Mouse (Mus musculus): Measurements from ENCODE around the gene Stk16.

The Stk16 gene

DNA sequence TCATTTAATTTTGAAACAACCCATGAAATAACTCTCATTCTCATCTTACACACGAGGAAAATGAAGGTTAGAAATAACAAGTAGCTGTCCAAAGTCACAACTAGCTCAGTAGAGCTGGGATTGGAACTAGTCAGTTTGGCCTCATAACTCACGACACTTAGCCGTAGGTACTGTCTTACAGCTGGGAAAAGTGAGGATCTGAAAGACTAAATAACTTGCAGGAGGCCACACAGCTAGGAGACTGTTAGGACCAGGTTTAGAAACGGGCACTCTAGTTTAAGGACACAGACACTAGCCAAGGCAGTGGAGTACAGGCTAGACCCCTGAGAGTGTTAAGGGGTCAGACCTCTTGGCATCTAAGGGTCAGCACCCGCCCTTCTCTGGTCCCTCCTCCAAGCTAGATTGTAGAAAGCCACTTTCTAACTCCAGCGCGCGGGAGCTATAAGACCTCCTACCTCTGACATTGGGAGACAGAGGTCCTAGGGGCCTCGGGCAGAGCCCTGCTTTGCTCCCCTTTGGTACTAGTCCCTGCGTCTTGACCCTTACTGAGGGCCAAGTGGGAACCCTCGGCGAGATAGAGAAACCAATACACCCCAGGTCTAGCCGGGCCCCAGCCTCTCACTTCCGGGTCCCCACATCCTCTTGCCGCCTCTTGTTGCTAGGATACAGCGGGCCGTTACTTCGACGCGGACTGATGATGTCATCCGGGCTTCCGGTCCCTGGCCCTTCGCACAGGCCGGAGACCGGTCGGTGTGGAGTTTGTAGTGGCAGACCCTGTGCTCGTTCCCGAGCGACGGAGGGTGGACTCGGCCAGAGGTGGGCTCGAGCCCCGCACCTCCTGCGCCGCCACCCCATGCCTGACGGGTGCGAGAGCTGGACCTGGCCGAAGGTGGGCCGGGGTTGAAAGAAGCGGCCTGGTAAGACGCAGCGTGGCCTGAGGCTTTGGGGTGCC, at the start of gene Stk16, which contains the start of gene Glb1l:
Gene Stk16 (plus strand): TSS at position 703 of the 952 bp plus-strand sequence.
Gene Glb1l (minus strand): TSS at position 678 of the 952 bp plus-strand sequence.
- peak; percentile 95 for DNase-seq

DNA sequence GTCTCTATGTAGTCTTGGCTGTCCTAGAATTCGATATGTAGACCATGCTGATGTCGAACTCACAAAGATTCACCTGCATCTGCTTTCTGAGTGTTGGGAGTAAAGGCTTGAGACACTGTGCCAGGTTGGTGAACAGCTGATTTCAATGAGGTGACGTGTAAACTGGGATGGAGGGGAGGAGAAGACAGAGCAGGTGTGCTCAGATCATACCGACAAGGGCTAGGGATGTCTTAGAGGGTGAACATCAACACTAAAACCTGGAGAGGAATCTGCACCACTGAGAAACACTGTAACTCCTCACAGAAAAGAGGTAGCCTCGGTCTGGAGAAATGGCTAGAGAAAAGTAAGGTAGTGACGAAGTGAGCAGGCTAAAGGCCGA, 42.6 kb upstream of the Stk16 start:
- DNase-seq: peak; percentile 54

DNA sequence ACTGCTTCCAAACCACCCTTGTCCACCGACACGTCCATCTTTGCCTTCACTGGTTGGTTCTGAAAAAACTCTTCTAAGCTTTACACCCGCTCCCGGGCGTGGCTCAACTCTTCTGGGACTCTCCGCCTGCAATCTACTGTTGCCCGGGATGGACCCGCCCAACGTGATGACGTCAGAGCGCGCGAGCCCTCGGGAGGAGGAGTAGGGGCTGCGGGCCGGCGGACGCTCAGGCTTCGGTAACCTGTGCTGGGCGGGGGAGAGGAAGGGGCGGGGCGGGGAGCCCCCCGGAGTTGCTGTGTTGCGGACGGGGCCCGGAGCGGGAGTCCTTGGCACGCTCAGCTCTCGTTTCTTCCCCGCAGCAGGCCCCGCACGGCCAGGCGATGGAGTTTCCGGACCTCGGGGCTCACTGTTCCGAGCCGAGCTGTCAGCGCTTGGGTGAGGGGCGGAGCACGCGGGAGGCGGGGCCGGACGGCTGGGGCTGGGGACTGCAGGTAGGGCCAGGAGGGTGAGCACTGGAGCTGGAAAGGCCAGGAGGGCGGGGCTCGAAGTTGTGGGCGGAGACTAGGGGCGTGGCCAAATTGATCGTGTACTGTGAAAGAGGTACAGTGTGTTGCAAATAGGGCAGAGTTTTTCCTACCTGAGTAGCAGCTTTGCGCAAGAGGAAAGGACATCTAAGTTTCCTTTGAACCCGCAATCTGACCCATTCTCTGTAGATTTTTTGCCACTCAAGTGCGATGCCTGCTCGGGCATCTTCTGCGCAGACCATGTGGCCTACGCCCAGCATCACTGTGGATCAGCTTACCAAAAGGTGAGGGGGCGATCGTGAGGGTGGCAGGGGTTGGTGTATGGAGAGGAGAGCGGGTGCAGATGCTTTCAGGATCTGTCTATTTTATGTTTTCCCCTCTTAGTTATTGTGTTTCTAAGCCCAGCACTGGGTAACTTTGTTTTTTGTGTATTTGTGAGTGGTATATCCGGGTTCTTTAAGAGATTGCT, 41.9 kb upstream of the Stk16 start, which contains the start of gene Zfand2b:
Gene Zfand2b (plus strand): TSS at position 175 of the 993 bp plus-strand sequence.
- DNase-seq: peak; percentile 98

DNA sequence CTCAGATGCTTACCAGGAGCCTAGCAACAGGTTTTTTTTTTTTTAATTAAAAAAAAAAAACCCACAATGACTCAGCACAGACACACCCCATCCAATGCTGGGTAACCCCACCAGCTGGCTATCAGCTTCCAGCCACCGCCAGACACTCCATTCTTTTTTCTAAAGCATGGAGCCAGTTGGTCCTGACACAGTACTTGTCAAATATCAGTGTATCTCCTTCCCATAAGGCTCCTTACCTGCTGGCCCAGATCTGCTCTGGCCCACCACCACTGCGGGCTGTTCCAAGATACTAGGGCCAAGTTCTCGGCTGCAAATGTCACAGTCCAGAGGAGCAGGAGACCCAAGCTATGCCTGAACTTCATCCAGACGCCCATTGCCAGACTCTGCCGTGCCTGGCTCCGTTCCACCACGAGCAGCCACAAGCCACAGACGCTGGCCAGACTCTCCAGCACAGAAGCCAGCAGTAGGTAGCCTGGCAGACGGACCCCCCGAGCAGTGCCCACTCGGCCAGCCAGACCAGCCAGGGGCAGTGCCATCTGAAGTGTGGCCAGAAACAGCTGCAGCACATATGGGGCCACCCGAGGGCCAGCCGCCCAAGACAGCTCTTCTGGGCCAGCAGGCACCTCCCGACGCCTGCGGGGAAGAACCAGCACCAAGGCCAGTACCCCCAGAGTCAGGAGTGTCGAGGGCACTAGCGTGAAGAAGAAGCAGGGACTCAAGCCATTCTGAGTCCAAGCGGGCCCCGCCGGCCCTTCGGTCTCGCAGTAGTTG, 31.1 kb upstream of the Stk16 start:
- peak; percentile 72 for DNase-seq

DNA sequence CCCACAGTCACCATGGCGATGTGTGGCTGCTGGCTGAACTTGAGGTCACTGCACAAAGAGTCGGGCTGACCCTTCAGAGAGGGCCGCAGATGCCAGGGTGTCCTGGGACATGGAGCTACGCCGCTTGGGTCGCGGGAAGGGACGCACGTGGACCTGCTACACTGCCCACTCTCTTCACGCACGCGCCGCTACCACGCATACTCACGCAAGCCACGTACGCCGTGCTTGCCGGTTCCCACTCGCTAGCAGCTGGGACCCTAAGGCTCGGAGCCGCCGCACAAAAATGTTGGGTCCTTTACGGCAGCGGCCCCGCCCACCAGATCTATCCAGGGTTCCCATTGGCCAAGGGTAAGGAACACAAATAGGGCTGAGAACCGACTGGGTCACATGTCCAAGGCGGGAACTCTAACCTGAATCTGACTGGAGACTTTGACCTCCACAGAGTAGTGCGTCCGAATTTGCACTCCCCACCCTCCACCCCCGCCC, 30.5 kb upstream of the Stk16 start, which contains the start of gene Abcb6:
Gene Abcb6 (minus strand): TSS at position 288 of the 486 bp plus-strand sequence.
- DNase-seq: peak; percentile 86

DNA sequence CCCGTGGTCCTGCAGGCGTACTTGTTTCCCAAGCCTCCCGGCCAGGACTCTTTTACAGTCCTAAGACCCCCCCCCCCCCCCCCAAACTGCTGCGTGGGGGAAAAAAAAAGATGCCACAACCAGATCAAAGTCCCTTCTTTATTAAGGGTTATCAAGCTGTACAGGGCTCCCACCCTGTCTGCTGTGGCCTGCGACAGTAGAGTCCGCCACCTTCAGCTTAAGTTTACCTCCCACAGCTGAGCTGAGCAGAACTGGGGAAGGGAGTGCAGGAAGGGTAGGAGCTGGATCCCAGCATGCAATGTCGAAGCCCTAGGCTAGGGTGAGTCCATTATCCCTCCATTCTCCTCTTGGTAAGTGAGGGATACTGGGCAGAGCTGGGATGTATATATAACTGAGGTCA, 29.9 kb upstream of the Stk16 start:
- DNase-seq: peak; percentile 21

DNA sequence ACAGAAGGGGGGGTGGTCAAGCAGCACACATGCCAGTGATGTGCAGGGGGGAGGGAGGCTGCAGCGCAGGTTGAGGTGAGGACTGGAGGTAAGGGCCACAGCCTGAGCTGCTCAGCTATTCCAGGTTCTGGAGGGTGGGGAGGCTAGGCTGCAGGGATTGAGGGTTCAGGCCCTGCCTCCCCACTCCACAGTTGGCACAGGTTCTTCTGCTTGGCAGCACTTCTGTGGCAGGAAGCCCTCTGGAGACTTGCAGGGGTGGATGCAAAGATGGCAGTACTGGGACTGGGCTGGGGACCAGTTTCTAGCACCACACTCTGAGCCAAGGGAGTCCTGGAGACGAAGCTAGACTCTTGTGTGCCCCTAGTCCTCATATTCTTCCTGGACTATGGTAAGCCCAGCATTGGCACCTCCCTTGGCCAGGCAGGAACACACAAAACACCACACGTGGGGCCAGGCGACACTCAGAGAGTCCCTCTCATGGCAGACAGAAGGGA, 29.2 kb upstream of the Stk16 start:
- peak; percentile 44 for DNase-seq

DNA sequence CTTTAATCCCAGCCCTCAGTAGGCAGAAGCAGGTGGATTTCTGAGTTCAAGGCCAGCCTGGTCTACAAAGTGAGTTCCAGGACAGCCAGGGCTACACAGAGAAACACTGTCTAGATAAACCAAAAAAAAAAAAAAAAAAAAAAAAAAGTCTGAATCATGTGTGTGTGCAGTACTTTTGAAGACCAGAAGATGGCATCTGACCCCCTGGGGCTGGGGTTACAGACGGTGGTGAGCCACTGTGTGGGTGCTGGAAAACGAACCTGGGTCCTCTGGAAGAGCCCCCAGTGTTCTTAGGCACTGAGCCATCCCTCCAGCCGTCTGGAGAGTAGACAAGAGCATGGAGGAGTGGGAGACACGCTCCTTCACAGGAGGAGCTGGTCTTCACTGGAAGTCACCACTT, 28.5 kb upstream of the Stk16 start:
- DNase-seq: no peak

DNA sequence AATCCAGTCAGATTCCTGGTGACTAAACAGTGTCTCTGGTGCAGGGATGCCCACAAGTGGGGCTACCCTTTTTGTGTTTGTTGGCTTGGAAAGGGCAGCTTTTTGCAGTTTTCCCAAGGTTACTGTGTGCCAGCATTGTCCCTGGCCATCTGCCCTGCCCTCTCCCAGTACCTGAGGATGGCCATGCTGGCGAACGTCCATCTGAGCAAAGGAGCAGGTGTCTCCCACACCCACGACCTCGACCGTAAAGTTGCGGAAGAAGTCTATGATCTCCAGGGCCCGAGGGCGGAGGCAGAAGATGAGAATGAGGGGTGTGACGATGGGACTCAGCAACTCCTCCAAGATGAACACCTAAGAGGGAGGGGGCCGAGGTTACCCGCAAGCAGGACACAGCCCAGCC, 25.1 kb upstream of the Stk16 start:
- peak; percentile 46 for DNase-seq

DNA sequence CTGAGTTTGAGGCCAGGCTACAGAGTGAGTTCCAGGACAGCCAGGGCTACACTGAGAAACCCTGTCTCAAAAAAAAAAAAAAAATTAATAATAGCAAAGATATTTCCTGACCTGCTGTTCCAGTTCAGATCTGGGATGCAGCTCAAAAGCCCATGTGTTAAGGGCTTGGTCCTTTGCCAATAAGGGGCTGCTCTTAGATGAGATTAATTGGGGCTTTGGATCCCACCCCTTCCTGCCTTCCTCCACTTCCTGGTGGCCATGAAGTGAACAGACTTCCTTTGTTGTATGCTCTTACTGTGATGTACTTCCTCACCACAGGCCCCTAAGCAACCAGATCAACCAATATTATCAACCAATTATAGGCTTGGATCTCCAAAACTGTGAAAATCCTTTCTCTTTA, 23.5 kb upstream of the Stk16 start:
- DNase-seq: no peak

DNA sequence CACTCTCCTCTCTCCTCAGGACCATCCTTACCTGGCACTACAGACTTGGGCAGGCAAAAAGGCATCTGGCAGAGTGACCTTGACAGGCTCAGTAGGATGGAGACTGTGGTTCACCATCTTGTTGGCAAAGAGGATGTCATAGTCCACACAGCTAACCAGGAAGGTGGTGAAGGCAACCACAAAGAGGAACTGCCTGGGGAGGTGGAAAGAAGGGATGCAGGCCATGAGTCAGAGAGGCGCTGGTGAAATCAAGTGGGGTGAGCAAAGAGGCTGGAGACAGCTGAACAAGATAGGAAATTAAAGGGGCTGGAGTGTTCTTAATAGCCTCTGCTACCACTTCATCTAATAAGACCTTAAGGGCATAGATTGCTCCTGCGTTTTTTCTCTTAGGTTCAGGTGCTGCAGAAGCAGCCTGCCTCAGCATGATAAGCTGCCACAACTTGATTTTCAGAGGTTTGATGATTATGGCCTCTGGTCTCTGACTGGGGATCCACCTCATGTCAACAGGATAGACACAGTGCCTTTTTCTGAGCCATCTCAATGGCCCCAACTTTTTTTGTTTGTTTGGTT, 22.6 kb upstream of the Stk16 start:
- DNase-seq: no peak

DNA sequence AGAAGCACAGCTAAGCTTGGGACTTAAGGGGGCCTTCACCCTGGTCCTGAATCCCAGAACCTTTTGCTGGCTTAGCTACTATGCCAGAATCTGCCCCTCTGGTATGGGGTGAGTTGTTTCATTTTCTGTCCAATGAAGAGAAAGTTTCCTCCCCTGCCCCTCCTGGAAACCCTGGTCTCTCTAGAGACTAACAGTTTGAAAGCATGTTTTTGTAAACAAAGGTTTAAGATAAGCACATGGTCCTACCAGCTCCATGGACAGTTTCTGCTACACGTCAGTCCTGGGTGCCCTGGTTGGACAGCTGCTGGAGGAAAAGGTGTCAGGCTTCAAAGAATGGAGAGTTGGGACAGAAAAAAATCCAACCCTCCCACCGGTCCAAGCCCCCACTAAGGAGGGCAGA, 20.1 kb upstream of the Stk16 start:
- DNase-seq: peak; percentile 28

DNA sequence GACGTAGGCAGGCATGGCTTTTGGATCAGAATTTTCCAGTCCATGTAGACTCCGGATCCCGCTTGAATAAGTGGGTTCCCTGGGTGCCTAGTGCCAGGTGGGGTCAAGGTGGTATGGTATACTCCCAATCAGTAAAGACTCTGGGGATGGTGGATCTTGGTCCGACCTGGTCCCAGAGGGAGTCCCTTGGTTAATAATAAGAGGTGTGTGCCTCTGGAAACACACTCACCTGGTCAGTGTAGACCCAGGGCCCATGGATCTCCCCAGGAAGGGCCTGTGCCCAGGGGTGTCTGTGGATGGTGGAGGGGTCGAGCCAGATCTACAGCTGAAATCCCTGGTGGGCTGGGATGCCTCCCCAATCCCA, 19.4 kb upstream of the Stk16 start:
- peak; percentile 57 for DNase-seq

DNA sequence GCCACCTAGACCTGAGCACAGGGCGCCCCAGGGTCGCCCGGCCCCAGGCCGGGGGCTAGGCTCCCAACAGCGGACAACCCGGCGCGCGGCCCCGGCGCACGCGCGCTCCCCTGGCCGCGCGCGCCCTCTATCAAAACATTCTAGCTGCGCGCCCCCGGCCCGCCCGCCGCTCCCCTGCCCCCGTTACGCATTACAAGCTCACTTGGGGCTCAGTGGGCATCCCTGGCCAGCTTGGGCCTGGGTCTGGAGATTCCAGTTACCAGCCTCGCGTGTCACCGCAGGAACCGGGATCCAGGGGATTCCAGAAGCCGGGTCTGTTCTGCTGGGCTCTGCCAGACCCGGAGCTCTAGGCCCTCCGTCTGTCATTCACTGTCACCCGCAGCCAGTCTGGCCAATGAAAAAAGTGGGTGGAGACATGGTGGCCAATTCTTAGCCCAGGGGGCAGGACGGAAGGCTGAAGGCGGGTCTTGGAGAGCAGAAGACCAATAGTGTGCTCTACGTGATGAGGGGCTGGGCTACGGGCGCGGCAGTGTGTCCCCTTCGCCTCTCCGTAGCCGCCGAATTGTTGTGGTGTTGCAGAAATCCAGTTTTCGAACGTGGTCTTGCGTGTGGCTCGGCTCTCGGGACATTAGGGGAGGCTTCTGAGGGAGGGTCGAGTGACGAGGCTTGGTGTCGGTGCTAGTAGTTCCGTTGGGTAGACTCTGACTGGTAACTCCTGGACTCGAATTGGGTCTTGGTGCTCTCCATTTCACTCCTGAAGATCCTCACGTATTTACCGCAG, 18.8 kb upstream of the Stk16 start, which contains the start of the genes Ankzf1 and Atg9a:
Gene Ankzf1 (plus strand): TSS at position 530 of the 781 bp plus-strand sequence.
Gene Atg9a (minus strand): TSS at position 575 of the 781 bp plus-strand sequence.
- DNase-seq: peak; percentile 99

DNA sequence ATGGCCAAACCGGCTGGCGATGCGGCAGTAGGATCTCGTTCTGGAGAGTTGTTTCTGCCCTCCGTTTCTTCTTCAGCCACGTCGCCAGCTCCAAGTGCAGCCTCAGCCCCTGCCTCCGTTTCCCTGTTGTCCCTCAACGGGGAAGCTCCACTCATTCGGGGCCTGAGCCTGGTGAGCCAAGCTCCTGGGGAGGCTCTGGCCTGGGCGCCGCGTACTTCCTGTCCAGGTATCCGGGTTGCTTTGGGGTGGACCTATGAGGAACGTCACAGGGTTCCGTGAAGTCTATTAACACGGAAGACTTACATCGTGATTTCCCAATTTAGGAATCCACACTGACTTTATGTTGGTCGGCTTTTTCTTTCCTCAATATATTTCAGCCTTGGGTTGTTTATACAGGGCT, 18.2 kb upstream of the Stk16 start:
- peak; percentile 51 for DNase-seq

DNA sequence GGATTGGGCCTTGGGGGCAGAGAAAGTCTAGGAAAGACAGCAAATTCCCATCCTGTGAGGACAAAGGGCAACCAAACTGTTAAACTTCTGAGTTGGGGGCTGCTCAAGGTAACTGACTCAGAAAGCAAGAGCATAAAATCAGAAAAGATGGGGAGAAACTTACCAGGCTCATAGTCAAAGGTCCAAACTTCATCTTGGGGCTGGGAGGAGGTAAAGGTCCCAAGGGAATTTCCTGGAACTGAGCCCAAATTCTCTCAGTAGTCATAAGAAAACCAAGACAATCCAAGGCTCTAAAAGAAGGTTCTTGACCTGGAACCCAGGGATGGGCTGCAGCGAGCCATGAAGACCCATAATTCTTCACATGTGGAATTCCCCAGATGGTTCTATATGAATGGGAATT, 9.4 kb upstream of the Stk16 start:
- no peak for DNase-seq

DNA sequence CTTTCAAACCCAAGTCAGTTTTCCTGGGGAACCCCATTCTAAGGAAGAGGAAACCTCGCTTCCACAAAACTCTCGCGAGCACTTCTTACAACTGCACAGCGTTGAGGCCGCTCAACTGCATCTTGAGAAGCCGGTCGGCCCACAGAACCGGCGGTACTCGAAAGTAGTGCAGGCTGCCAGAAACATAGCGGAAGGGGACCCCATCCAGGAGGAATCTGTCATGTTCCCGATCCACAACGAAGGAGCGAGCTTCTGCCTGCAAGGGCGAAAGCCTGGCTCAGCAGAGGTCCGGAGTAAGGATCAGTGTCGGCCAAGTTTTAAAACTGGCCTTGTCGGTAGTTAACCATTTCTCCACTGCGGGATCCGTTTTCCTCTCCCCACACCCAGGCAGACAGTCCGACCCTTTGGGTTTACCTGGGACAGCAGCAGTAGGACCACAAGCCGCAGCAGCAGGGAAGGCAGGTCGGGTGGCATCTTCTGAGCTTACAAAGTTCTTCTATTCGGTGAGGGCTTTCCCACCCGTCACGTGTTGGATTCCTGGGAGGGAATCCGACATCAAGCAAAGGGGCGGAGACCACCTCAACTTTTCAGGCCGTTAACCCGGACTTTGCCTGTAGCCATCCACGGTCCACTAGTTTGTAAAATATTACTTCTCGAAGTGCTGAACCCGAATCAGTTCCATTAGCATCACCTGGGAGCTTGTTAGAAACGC, 1.5 kb upstream of the Stk16 start:
- DNase-seq: no peak

DNA sequence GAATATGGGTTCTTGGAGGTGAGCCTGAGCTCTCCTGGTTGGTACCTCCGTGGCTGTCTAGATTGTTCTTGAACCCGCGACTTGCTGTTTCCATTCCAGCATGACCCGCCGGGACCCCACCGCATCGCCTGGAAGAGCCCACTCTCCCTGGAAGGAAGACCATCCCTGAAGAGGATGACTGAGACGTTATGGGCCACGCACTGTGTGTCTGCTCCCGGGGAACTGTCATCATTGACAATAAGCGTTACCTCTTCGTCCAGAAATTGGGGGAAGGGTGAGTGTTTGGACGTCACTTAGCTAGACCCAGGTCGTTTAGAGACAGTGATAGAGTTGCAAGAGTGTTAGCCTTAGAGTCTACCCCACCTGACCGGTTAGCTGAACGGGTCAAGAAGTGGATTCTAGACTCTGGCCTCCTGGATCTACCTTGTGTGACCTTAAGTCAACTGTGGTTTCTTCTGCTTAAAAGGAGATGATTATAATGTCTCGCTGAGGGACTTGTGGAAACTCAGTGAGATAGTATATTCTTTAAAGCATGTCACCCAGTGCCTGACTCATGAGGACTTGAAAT, 587 bp downstream of the Stk16 start:
- DNase-seq: no peak

DNA sequence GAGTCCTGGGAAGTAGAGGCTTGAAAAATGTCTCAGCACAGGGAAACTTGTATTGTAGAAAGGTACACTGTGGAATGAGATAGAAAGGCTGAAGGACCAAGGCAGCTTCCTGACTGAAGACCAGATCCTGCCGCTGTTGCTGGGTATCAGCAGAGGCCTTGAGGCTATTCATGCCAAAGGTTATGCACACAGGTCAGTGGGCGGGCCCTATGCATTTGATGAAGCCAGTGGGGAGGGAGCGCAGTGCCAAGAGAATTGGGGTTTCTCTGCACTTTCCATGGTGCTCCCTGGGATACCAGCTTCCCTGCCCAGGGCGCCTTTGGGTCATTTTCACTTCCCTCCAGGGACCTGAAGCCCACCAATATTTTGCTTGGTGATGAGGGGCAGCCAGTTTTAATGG, 1.9 kb downstream of the Stk16 start:
- DNase-seq: no peak

DNA sequence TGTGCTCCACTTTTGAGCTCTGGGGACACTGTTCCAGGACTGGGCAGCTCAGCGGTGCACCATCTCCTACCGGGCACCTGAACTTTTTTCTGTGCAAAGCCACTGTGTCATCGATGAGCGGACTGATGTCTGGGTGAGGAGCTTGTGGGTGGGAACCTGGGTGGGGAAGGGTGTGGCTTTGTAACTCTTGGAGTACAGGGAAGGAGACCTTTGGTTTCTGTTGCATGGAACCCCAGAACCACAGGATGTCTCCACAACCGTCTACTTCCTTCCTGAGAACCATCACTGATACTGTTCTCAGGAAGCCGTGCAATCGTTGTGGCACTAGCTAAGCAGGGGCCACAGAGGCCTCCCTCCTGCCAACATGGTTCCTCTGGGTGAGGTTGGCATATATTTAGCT, 2.5 kb downstream of the Stk16 start:
- DNase-seq: no peak
